Mouse (Mus musculus) heart, adult 2 months (tissue): Measurements from ENCODE around the gene Sectm1a.

ENCODE experiments used
- EP300 ChIP-seq: fragments of 200-500 bp; IDR thresholded peaks from 2 replicates; pipeline ENCODE4 v1.6.1; 2011; ENCODE audit warnings: low read depth, low read length, control low read depth; ENCODE audit not compliant: insufficient read depth
- POLR2A ChIP-seq: fragments of 200-500 bp; IDR thresholded peaks from 2 replicates; pipeline ENCODE4 v1.6.1; 2011; ENCODE audit warnings: mild to moderate bottlenecking, low read depth, low read length, control low read depth; ENCODE audit not compliant: insufficient read depth

DNA sequence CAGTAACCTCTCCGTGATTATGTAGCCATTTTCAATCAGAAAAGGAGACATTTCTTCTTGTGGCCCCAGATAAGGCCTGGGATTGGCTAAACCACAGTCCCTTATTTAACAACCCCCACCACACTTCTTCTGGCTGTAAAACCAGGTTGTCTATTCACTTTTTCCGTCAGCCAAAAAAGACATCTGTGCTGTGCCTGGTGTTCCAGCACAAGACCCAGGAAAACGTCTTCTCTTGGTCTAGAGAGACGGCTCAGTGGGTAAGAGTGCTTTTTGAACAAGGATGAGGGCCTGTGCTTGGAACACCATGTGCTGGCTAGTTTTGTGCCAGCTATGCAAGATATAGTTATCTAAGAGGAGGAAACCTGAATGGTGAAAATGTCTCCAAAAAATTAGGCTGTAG is 42.4 kb upstream of the Sectm1a start:
- TF ChIP-seq POLR2A: no peak
- TF ChIP-seq EP300: no peak
